Mouse (Mus musculus) thymus, postnatal 10 days (tissue): ENCODE data around the gene Slc23a3.

Source experiments
- DNase-seq, 2 experiments: peaks; one replicate each; pipeline ENCODE4 v3.0.0; 2021; ENCODE audit warnings: low spot score in 2 of 2

The Slc23a3 gene

GRCm38 (mm10) chr1:75138448-75138847 is 4.8 kb upstream of the Slc23a3 start:
- DNase-seq, result no peak

DNA sequence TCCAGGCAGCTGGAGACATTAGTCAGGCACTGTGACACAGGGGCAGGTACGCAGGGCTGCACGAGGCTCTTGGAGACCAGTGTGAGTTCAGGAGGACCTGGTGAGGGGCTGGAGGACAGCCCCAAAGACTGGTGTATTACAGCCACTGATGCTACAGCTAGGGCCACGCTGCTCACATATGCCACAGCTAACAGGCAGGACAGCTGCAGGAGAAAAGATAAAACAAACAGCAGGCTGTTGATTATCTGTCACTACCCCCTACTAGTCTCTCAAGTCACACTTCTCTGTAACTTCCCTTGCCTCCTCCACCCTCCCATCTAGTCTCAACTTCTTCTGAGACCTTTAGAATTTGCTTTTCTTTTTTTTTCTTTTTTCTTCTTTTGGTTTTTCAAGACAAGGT is 3.0 kb upstream of the Slc23a3 start:
- DNase-seq, result no peak

DNA sequence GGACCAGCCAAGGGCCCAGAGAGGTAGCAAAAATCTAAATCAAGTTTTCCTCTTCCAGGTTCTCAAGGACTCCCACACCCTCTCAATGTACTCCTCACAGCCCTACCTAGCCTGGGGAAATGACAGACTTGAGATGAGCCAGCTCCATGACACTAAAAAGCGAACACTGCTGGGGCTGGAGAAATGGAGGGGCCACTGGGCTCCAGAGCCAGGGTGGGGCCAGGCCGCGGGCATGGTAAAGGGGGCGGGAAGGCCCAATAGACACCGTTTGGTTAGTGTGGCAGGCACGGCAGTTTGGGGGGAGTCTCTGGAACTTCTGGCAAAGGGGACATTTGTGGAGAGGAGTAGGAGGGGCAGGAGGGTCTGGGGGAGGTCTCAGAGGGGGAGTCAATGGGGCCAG is 2.6 kb upstream of the Slc23a3 start:
- no peak for DNase-seq

GRCm38 (mm10) chr1:75128641-75129040 is 5.0 kb downstream of the Slc23a3 start:
- DNase-seq, result no peak

DNA sequence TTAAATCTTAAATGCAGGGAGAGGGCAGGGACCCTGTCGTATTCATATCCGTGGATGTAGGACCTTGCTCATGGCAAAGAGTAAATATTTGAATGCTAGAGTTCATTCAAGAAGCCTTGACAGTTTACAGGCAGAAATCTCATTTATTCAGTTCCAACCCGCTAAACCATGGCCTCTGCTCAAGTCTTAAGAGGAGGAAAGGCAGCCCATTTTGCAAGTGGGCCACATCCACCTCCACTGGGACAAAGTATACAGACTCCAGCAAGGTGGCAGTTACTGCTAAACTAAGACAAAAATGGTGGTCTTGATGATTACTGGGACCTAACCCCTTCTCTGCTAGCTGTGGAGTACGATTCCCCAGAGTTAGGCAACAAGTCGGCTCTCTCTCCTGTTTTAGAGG is 8.3 kb downstream of the Slc23a3 start:
- no peak for DNase-seq

- peak; percentile 94 for DNase-seq
These were observed 9.1 kb downstream of the Slc23a3 start, which contains the start of gene Nhej1 for GRCm38 (mm10) chr1:75124346-75125321. Gene Nhej1 (minus strand): TSS chr1:75125200.

DNA sequence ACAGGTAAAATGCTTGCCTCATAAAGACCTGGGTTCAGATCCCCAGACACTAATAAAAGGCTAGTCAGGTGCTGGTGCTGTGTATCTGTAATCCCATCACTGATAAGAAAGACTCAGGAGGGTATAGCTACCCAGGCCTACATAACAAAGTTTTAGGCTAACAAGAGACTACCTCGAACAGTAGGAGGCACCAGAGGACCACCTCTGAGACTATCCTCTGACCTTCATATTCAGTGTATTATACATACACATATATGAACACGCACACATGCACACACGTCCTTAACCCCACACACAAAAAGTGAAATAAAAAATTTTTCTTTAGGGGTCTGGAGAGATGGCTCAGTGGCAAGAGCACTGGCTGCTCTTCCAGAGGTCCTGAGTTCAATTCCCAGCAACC is 11.5 kb downstream of the Slc23a3 start:
- peak in 1 of 2 experiments; percentile 38 for DNase-seq
